Mouse (Mus musculus): Measurements from ENCODE around the gene Anp32a. TPM values are rescaled to one million over a fixed set of nuclear protein-coding genes. Genes with fewer than 3 reads are reported as not detected.

The Anp32a gene
- total and polyA plus RNA-seq, 3 experiments = 28.8 to 204 (median 189) TPM

DNA sequence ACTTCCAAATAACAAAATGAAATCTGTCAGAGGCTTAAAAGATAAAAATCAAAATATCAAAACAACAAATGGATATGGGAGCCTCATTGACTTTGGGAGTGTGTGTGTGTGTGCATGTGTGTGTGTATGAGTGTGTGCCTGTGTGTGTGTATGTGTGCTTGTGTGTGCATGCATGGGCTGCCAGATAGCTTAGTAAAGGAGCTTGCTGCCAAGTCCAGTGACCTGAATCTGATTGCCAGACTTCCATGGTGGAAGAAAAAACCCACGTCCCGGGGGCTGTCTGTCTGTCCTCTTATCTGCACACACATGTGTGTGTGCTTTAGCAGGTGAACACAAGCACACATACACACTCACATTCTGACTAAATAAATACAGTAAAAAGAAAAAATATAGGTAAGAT lies 52.4 kb downstream of the Anp32a start:
- Histone ChIP-seq H3K4me1 (ENCODE audit: control insufficient read depth, insufficient read depth, low read length) (no peaks in the 10 kb centered on the region), H3K4me3 (no peak overlapping the region), H3K79me2 (replicated peaks; ENCODE audit: control insufficient read depth, insufficient read depth, low read length) (no peaks in the 10 kb centered on the region), H3K9ac (ENCODE audit: low read depth, low read length) (no peak overlapping the region), H3K36me3 (ENCODE audit: control insufficient read depth, insufficient read depth, low read length) (no peaks in the 10 kb centered on the region), H3K27ac (no peak overlapping the region), H3K27me3 (ENCODE audit: control insufficient read depth, insufficient read depth, low read length) (no peaks in the 10 kb centered on the region)
- no peak for DNase-seq
- no peak for TF ChIP-seq CTCF (IDR thresholded peaks at IDR 0.05)
- no peak for TF ChIP-seq EP300 (IDR thresholded peaks at IDR 0.05; ENCODE audit: insufficient read depth, low read depth, low read length)
- no peak for TF ChIP-seq POLR2A (IDR thresholded peaks at IDR 0.05; ENCODE audit: insufficient read depth, low read depth, low read length)
- WGBS = 49% methylated on average over 2 of the region's 2 CpGs
- intact Hi-C loops (cut with DNase I) = no loop called here

DNA sequence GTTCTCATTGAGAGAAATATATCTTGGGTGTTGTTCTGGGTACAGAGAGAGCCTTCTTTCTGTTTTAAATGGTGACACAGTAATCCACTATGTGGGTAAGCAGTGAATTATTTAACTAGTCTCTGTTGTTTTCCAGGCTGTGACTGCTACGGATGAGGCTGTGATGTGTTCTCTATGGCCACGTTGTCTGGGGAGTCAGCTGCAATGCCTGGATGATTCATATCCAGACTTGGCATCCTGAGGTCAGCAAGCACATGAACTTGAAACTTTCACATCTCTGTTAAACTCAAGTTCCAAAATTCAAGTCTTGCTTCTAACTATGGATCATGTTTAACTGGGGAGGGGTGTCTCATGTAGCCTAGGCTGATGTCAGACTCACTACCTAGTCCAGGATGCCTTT lies 53.1 kb downstream of the Anp32a start:
- Histone ChIP-seq H3K4me1 (ENCODE audit: control insufficient read depth, insufficient read depth, low read length) (no peaks in the 10 kb centered on the region), H3K9ac (ENCODE audit: low read depth, low read length) (no peak overlapping the region), H3K36me3 (ENCODE audit: control insufficient read depth, insufficient read depth, low read length) (no peaks in the 10 kb centered on the region), H3K27me3 (ENCODE audit: control insufficient read depth, insufficient read depth, low read length) (no peaks in the 10 kb centered on the region), H3K27ac (no peak overlapping the region), H3K4me3 (no peak overlapping the region), H3K79me2 (replicated peaks; ENCODE audit: control insufficient read depth, insufficient read depth, low read length) (no peaks in the 10 kb centered on the region)
- TF ChIP-seq EP300 (IDR thresholded peaks at IDR 0.05; ENCODE audit: insufficient read depth, low read depth, low read length) (no peak), POLR2A (IDR thresholded peaks at IDR 0.05; ENCODE audit: insufficient read depth, low read depth, low read length) (no peak), CTCF (IDR thresholded peaks at IDR 0.05) (no peak)
- no peak for DNase-seq
- WGBS = 61% methylated on average over 2 of the region's 2 CpGs
- intact Hi-C loops (cut with DNase I) = no loop called here

DNA sequence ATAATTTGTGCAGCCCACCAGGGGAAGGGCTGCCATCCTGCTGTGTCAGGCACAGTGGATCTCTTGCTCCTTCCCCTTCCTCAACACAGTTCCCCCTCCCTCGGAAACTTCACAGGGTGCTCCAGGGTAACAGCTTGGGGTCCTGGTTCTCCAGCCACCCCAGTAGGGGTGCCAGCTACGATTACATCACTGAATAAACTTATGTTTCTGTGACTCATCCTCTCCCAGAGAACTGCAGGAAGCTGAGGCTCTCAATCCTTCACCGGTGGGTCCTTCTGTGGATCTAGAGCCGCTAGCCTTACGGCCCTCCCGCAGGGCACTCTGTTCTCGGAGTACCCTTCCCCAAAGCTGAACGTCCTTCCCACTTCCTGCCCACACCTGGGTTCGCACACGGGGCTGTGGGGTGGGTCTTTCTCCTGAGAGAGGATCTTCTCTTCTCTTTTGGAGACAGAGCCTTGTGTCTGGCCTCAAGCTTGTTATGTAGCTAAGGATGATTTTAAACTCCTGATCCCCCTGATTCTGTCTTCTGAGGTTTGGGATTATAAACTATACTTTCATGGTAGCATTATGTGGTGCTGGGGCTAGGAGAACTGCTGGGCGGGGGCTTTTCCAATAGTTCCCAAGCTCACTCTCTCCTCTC lies 59.6 kb downstream of the Anp32a start:
- no peaks in the 10 kb centered on the region for H3K4me1 ChIP-seq (ENCODE audit: control insufficient read depth, insufficient read depth, low read length)
- H3K36me3 ChIP-seq (ENCODE audit: control insufficient read depth, insufficient read depth, low read length) = no peaks in the 10 kb centered on the region
- intact Hi-C loops (cut with DNase I) = no loop called here
- H3K9ac ChIP-seq (ENCODE audit: low read depth, low read length) = no peak overlapping the region
- H3K79me2 ChIP-seq (replicated peaks; ENCODE audit: control insufficient read depth, insufficient read depth, low read length) = no peaks in the 10 kb centered on the region
- H3K27ac ChIP-seq = no peak overlapping the region
- TF ChIP-seq EP300 (IDR thresholded peaks at IDR 0.05; ENCODE audit: insufficient read depth, low read depth, low read length) (no peak), CTCF (IDR thresholded peaks at IDR 0.05) (no peak), POLR2A (IDR thresholded peaks at IDR 0.05; ENCODE audit: insufficient read depth, low read depth, low read length) (no peak)
- no peak overlapping the region for H3K4me3 ChIP-seq
- DNase-seq = no peak
- WGBS = 44% methylated on average over 11 of the region's 11 CpGs
- no peaks in the 10 kb centered on the region for H3K27me3 ChIP-seq (ENCODE audit: control insufficient read depth, insufficient read depth, low read length)

DNA sequence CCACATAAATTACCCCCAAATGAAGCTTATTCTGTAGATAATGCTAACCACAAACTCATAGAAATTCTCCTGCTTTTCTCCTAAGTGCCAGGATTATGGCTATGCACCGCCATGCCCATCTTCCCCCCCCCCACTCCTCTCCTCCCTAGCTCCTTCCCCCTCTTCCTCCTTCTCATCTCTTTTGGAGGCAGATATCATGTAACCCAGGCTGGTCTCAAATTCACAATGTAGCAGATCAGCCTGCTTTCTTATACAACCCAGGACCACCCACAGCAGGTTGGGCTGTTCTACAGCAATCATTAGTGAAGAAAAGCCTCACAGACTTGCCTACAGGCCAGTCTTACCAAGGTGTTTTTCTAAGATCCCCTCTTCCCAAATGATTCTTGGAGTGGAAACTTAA lies 60.5 kb downstream of the Anp32a start:
- H3K27me3 ChIP-seq (ENCODE audit: control insufficient read depth, insufficient read depth, low read length) = no peaks in the 10 kb centered on the region
- WGBS = 96% methylated on average over 1 of the region's 1 CpGs
- intact Hi-C loops (cut with DNase I) = no loop called here
- H3K27ac ChIP-seq = no peak overlapping the region
- no peak overlapping the region for H3K4me3 ChIP-seq
- H3K4me1 ChIP-seq (ENCODE audit: control insufficient read depth, insufficient read depth, low read length) = no peaks in the 10 kb centered on the region
- no peak for DNase-seq
- H3K79me2 ChIP-seq (replicated peaks; ENCODE audit: control insufficient read depth, insufficient read depth, low read length) = no peaks in the 10 kb centered on the region
- no peak for TF ChIP-seq CTCF (IDR thresholded peaks at IDR 0.05)
- no peak overlapping the region for H3K9ac ChIP-seq (ENCODE audit: low read depth, low read length)
- H3K36me3 ChIP-seq (ENCODE audit: control insufficient read depth, insufficient read depth, low read length) = no peaks in the 10 kb centered on the region

DNA sequence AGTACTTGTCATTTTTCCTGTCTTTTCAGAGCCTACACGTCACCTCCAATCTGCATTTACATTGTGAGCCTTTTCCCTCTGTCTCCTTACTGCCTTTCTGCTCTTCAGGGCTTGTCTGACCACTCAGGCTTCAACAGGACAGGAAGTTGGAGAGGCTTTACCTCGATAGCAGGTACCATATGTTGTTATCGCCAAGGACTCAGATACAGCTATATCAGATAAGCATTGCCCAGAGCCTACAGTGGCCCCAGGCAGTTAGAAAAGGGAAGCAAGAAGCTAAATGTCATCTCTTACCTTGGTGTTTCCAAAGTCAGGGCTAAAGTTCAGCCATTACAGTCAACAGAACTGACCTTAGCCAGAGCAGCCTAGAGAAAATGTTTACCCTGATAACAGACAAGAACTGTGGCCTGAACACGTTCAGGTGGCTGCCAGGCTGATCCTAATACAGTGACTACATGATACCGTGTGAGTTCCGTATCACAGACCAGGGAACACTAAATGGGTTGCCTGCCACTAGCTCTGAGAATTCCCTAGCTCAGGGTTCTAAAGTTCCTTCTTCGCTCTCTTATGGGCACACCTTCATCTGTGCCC lies 65.4 kb downstream of the Anp32a start:
- no peak overlapping the region for H3K4me3 ChIP-seq
- intact Hi-C loops (cut with DNase I) = no loop called here
- peak overlapping the region; percentile 80 for H3K27ac ChIP-seq
- no peaks in the 10 kb centered on the region for H3K36me3 ChIP-seq (ENCODE audit: control insufficient read depth, insufficient read depth, low read length)
- no peaks in the 10 kb centered on the region for H3K27me3 ChIP-seq (ENCODE audit: control insufficient read depth, insufficient read depth, low read length)
- no peaks in the 10 kb centered on the region for H3K79me2 ChIP-seq (replicated peaks; ENCODE audit: control insufficient read depth, insufficient read depth, low read length)
- no peak for DNase-seq
- H3K9ac ChIP-seq (ENCODE audit: low read depth, low read length) = no peak overlapping the region
- no peak for TF ChIP-seq POLR2A (IDR thresholded peaks at IDR 0.05; ENCODE audit: insufficient read depth, low read depth, low read length)
- no peak for TF ChIP-seq CTCF (IDR thresholded peaks at IDR 0.05)
- no peak for TF ChIP-seq EP300 (IDR thresholded peaks at IDR 0.05; ENCODE audit: insufficient read depth, low read depth, low read length)
- 72% methylated on average over 7 of the region's 7 CpGs for WGBS
- H3K4me1 ChIP-seq (ENCODE audit: control insufficient read depth, insufficient read depth, low read length) = no peaks in the 10 kb centered on the region; the same call in 1 of the 2 replicates

DNA sequence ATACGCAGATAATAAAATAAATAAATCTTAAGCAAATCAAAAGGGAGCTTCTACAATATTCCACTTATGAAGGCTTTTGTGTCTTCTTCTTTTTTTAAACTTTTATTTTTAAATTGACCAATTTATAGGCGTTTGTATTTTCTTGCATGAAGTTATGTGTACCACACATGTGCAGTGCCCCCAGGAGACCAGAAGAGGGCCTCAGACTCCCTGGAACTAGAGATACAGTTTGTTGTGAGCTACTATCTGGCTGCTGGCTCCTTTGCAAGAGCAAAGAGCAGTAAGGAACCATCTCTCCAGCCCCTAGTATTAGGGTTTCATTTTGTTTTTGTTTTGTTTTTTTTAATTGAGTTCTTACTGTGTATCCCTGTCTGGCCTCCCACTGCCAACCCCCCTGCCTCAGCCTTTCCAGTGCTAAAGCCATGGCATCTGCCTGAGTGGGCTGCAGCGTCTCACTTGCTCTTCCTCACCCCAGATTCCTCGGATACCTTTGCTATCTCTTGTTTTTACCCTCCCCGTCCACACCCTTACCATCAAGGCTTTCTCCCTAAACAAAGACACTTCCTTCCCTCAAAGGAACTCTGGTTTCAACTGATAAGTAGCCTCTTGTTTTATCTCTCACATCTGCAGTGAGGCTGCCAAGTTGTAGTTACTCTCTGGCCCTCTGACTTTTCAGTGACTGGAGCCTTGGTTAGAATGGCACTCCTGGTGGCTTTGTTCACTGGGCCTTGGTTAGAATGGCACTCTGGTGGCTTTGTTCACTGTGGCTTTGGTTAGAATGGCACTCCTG lies 66.5 kb downstream of the Anp32a start:
- intact Hi-C loops (cut with DNase I) = no loop called here
- Histone ChIP-seq H3K9ac (ENCODE audit: low read depth, low read length) (no peak overlapping the region), H3K4me3 (no peak overlapping the region), H3K4me1 (ENCODE audit: control insufficient read depth, insufficient read depth, low read length) (no peaks in the 10 kb centered on the region; the same call in 1 of the 2 replicates), H3K79me2 (replicated peaks; ENCODE audit: control insufficient read depth, insufficient read depth, low read length) (no peaks in the 10 kb centered on the region), H3K27ac (peak overlapping the region; percentile 80), H3K36me3 (ENCODE audit: control insufficient read depth, insufficient read depth, low read length) (no peaks in the 10 kb centered on the region), H3K27me3 (ENCODE audit: control insufficient read depth, insufficient read depth, low read length) (no peaks in the 10 kb centered on the region)
- DNase-seq = peak in 1 of 2 experiments; percentile 34
- WGBS = 45% methylated on average over 5 of the region's 5 CpGs
- TF ChIP-seq CTCF (IDR thresholded peaks at IDR 0.05) (peak; percentile 56), POLR2A (IDR thresholded peaks at IDR 0.05; ENCODE audit: insufficient read depth, low read depth, low read length) (peak; percentile 60; the same call in 1 of the 2 replicates), EP300 (IDR thresholded peaks at IDR 0.05; ENCODE audit: insufficient read depth, low read depth, low read length) (peak; percentile 68; the same call in 1 of the 2 replicates)

Measured in heart, adult 2 months (tissue).